Mouse (Mus musculus): ENCODE results near the gene Urb1. TPM values are rescaled to one million over a fixed set of nuclear protein-coding genes. Genes with fewer than 3 reads are reported as not detected.
"Not testable (repeated sequence)": the region's sequence is repeated elsewhere in the genome, so short reads cannot be mapped to it uniquely, and the experiment has no call there.

Urb1 gene
- total and polyA plus RNA-seq, 2 experiments from 2014 or later, result 4.5 to 17.6 TPM

- DNase-seq (ENCODE audit: low spot score) (no peak), ATAC-seq (no peak)
- Histone ChIP-seq H3K27me3 (ENCODE audit: insufficient read depth, low read length) (no peaks in the 10 kb centered on the region), H3K36me3 (ENCODE audit: insufficient read depth, low read length) (no peaks in the 10 kb centered on the region), H3K27ac (no peak overlapping the region), H3K9ac (replicated peaks; ENCODE audit: low read length) (no peak overlapping the region), H3K4me2 (ENCODE audit: low read depth, low read length) (no peak overlapping the region), H3K4me3 (ENCODE audit: low read length) (no peak overlapping the region), H3K9me3 (ENCODE audit: low read length) (no peaks in the 10 kb centered on the region), H3K4me1 (ENCODE audit: insufficient read depth, low read length) (peaks cover 7% of the 10 kb centered on the region)
- WGBS, result 81% methylated on average over 5 of the region's 5 CpGs
- no peak for TF ChIP-seq CTCF (IDR thresholded peaks at IDR 0.05; ENCODE audit: low read depth)
Observed at GRCm38 (mm10) chr16:90826041-90826440, 15.8 kb upstream of the Urb1 start.

GRCm38 (mm10) chr16:90823986-90824385 is 13.8 kb upstream of the Urb1 start:
- WGBS, result 67% methylated on average over 4 of the region's 4 CpGs
- not testable (repeated sequence) for H3K9me3 ChIP-seq (ENCODE audit: low read length); DNase-seq (ENCODE audit: low spot score); H3K27me3 ChIP-seq (ENCODE audit: insufficient read depth, low read length); H3K4me3 ChIP-seq (ENCODE audit: low read length); ATAC-seq; H3K4me2 ChIP-seq (ENCODE audit: low read depth, low read length); H3K9ac ChIP-seq (replicated peaks; ENCODE audit: low read length); H3K4me1 ChIP-seq (ENCODE audit: insufficient read depth, low read length); H3K27ac ChIP-seq; H3K36me3 ChIP-seq (ENCODE audit: insufficient read depth, low read length)

- 66% methylated on average over 7 of the region's 7 CpGs for WGBS
- DNase-seq (ENCODE audit: low spot score), result no peak
Observed at GRCm38 (mm10) chr16:90822981-90823380, 12.8 kb upstream of the Urb1 start.

GRCm38 (mm10) chr16:90822284-90822935 is 12.2 kb upstream of the Urb1 start:
- 93% methylated on average over 10 of the region's 10 CpGs for WGBS
- H3K36me3 ChIP-seq (ENCODE audit: insufficient read depth, low read length), result no peaks in the 10 kb centered on the region
- no peak overlapping the region for H3K27ac ChIP-seq
- no peak overlapping the region for H3K9ac ChIP-seq (replicated peaks; ENCODE audit: low read length)
- H3K9me3 ChIP-seq (ENCODE audit: low read length), result no peaks in the 10 kb centered on the region
- H3K4me2 ChIP-seq (ENCODE audit: low read depth, low read length), result no peak overlapping the region
- TF ChIP-seq CTCF (IDR thresholded peaks at IDR 0.05; ENCODE audit: low read depth), result no peak
- DNase-seq (ENCODE audit: low spot score), result no peak
- no peak overlapping the region for H3K4me3 ChIP-seq (ENCODE audit: low read length)
- ATAC-seq, result no peak
- no peaks in the 10 kb centered on the region for H3K27me3 ChIP-seq (ENCODE audit: insufficient read depth, low read length)
- no peaks in the 10 kb centered on the region for H3K4me1 ChIP-seq (ENCODE audit: insufficient read depth, low read length)

More at GRCm38 (mm10) chr16:90822981-90823380, 12.8 kb upstream of the Urb1 start:
- TF ChIP-seq CTCF (IDR thresholded peaks at IDR 0.05; ENCODE audit: low read depth), result no peak
- ATAC-seq, result no peak
- Histone ChIP-seq H3K36me3 (ENCODE audit: insufficient read depth, low read length) (no peaks in the 10 kb centered on the region), H3K27ac (no peak overlapping the region), H3K4me2 (ENCODE audit: low read depth, low read length) (no peak overlapping the region), H3K4me3 (ENCODE audit: low read length) (no peak overlapping the region), H3K4me1 (ENCODE audit: insufficient read depth, low read length) (no peaks in the 10 kb centered on the region), H3K9ac (replicated peaks; ENCODE audit: low read length) (no peak overlapping the region), H3K9me3 (ENCODE audit: low read length) (no peaks in the 10 kb centered on the region), H3K27me3 (ENCODE audit: insufficient read depth, low read length) (no peaks in the 10 kb centered on the region)

GRCm38 (mm10) chr16:90821046-90821697 is 11.0 kb upstream of the Urb1 start:
- no peaks in the 10 kb centered on the region for H3K27me3 ChIP-seq (ENCODE audit: insufficient read depth, low read length)
- no peak overlapping the region for H3K4me2 ChIP-seq (ENCODE audit: low read depth, low read length)
- no peak for TF ChIP-seq CTCF (IDR thresholded peaks at IDR 0.05; ENCODE audit: low read depth)
- H3K36me3 ChIP-seq (ENCODE audit: insufficient read depth, low read length), result no peaks in the 10 kb centered on the region
- H3K4me3 ChIP-seq (ENCODE audit: low read length), result no peak overlapping the region
- no peaks in the 10 kb centered on the region for H3K9me3 ChIP-seq (ENCODE audit: low read length)
- H3K4me1 ChIP-seq (ENCODE audit: insufficient read depth, low read length), result no peaks in the 10 kb centered on the region
- no peak for DNase-seq (ENCODE audit: low spot score)
- WGBS, result 80% methylated on average over 14 of the region's 14 CpGs
- no peak for ATAC-seq
- H3K27ac ChIP-seq, result no peak overlapping the region
- no peak overlapping the region for H3K9ac ChIP-seq (replicated peaks; ENCODE audit: low read length)

GRCm38 (mm10) chr16:90820326-90820725 is 10.1 kb upstream of the Urb1 start:
- H3K27me3 ChIP-seq (ENCODE audit: insufficient read depth, low read length), result no peaks in the 10 kb centered on the region
- no peak overlapping the region for H3K4me2 ChIP-seq (ENCODE audit: low read depth, low read length)
- H3K9ac ChIP-seq (replicated peaks; ENCODE audit: low read length), result no peak overlapping the region
- H3K9me3 ChIP-seq (ENCODE audit: low read length), result no peaks in the 10 kb centered on the region
- H3K4me3 ChIP-seq (ENCODE audit: low read length), result no peak overlapping the region
- no peak for DNase-seq (ENCODE audit: low spot score)
- no peaks in the 10 kb centered on the region for H3K36me3 ChIP-seq (ENCODE audit: insufficient read depth, low read length)
- no peak overlapping the region for H3K27ac ChIP-seq
- no peak for TF ChIP-seq CTCF (IDR thresholded peaks at IDR 0.05; ENCODE audit: low read depth)
- no peak for ATAC-seq
- WGBS, result 78% methylated on average over 6 of the region's 6 CpGs
- no peaks in the 10 kb centered on the region for H3K4me1 ChIP-seq (ENCODE audit: insufficient read depth, low read length)

- DNase-seq (ENCODE audit: low spot score) (no peak), ATAC-seq (no peak)
- Histone ChIP-seq H3K4me3 (ENCODE audit: low read length) (no peak overlapping the region), H3K36me3 (ENCODE audit: insufficient read depth, low read length) (no peaks in the 10 kb centered on the region), H3K4me1 (ENCODE audit: insufficient read depth, low read length) (0 out of 2 replicates have a peak, but pooled peaks cover 4% of the 10 kb centered on the region), H3K9me3 (ENCODE audit: low read length) (no peaks in the 10 kb centered on the region), H3K27me3 (ENCODE audit: insufficient read depth, low read length) (no peaks in the 10 kb centered on the region), H3K4me2 (ENCODE audit: low read depth, low read length) (no peak overlapping the region), H3K9ac (replicated peaks; ENCODE audit: low read length) (no peak overlapping the region), H3K27ac (no peak overlapping the region)
- WGBS, result 81% methylated on average over 5 of the region's 5 CpGs
- TF ChIP-seq CTCF (IDR thresholded peaks at IDR 0.05; ENCODE audit: low read depth), result no peak
Observed at GRCm38 (mm10) chr16:90812086-90812485, 1.9 kb upstream of the Urb1 start.

All from hindbrain, postnatal 0 days (tissue).